Mouse (Mus musculus) gastrocnemius, postnatal 10 days (tissue): ENCODE results near the gene Gm36210. TPM values are rescaled to one million over a fixed set of nuclear protein-coding genes. Genes with fewer than 3 reads are reported as not detected.

Source experiments
- total RNA-seq, 2 experiments: library from RNA; stranded (reverse); gene quantifications; 2 replicates each; pipeline ENCODE4 v1.2.3; 2021

Gm36210 gene
- total RNA-seq, 2 experiments from 2014 or later = 0.19 TPM; not detected in 1

Other genes with a start within 250 kb of the Gm36210 start
- gene Ppp6r1, start 247.5 kb downstream of the Gm36210 start, total RNA-seq = 10 to 100 TPM; 53.0 to 58.1 TPM
- 10 to 100 TPM; 22.1 to 23.3 TPM for gene Hspbp1, start 221.4 kb downstream of the Gm36210 start, total RNA-seq
- gene Brsk1, start 215.9 kb downstream of the Gm36210 start, total RNA-seq = 1 to 10 TPM; 3.3 to 4.6 TPM
- gene Tmem150b, start 181.3 kb downstream of the Gm36210 start, total RNA-seq = under 1 TPM in 1 of 2 experiments, not detected in 1; 0.27 TPM
- gene Kmt5c, start 166.4 kb downstream of the Gm36210 start, total RNA-seq = 10 to 100 TPM; 20.6 to 34.1 TPM
- gene Cox6b2, start 153.4 kb downstream of the Gm36210 start, total RNA-seq = 1 to 10 TPM; 4.3 to 5.4 TPM
- gene Fam71e2, start 135.2 kb downstream of the Gm36210 start, total RNA-seq = not detected
- under 1 TPM; 0.20 to 0.31 TPM for gene Il11, start 123.7 kb downstream of the Gm36210 start, total RNA-seq
- not detected for gene Tmem190, start 123.6 kb downstream of the Gm36210 start, total RNA-seq
- gene Tmem238, start 116.9 kb downstream of the Gm36210 start, total RNA-seq = 1 to 10 TPM; 3.5 to 6.3 TPM
- 100 to 1,000 TPM; 796 to 873 TPM for gene Rpl28, start 113.6 kb downstream of the Gm36210 start, total RNA-seq
- 100 to 1,000 TPM in 1 of 2 experiments, 10 to 100 TPM in 1; 91.1 to 107 TPM for gene Ube2s, start 93.9 kb downstream of the Gm36210 start, total RNA-seq
- under 1 TPM; 0.12 to 0.18 TPM for gene Shisa7, start 61.8 kb downstream of the Gm36210 start, total RNA-seq
- 1 to 10 TPM; 1.9 to 4.3 TPM for gene Isoc2b, start 36.3 kb downstream of the Gm36210 start, total RNA-seq
- gene Isoc2a, start 29.4 kb downstream of the Gm36210 start, total RNA-seq = 10 to 100 TPM; 13.3 to 14.3 TPM
- gene Zfp628, start 8.7 kb upstream of the Gm36210 start, total RNA-seq = 10 to 100 TPM in 1 of 2 experiments, 1 to 10 TPM in 1; 9.9 to 10.5 TPM
- gene Nat14, start 15.5 kb upstream of the Gm36210 start, total RNA-seq = 1 to 10 TPM; 1.9 to 4.4 TPM
- 10 to 100 TPM; 43.3 to 55.0 TPM for gene Ssc5d, start 19.3 kb upstream of the Gm36210 start, total RNA-seq
- gene Sbk2, start 57.9 kb upstream of the Gm36210 start, total RNA-seq = 10 to 100 TPM; 31.0 to 46.5 TPM
- under 1 TPM in 1 of 2 experiments, not detected in 1; 0.28 TPM for gene Sbk3, start 64.7 kb upstream of the Gm36210 start, total RNA-seq
- gene Zfp579, start 89.6 kb upstream of the Gm36210 start, total RNA-seq = 10 to 100 TPM; 15.2 to 18.2 TPM
- gene Zfp524, start 107.9 kb upstream of the Gm36210 start, total RNA-seq = 1 to 10 TPM; 6.9 to 8.0 TPM
- 10 to 100 TPM; 16.4 to 20.0 TPM for gene Fiz1, start 108.2 kb upstream of the Gm36210 start, total RNA-seq
- gene Gm44973, start 109.0 kb upstream of the Gm36210 start, total RNA-seq = not detected
- 10 to 100 TPM; 16.8 to 21.0 TPM for gene Zfp865, start 113.9 kb upstream of the Gm36210 start, total RNA-seq
- 1 to 10 TPM in 1 of 2 experiments, under 1 TPM in 1; 0.35 to 1.4 TPM for gene Ccdc106, start 114.0 kb upstream of the Gm36210 start, total RNA-seq
- gene 4632433K11Rik, start 127.6 kb upstream of the Gm36210 start, total RNA-seq = under 1 TPM in 1 of 2 experiments, not detected in 1; 0.49 TPM
- 1 to 10 TPM; 4.9 to 6.0 TPM for gene Zfp784, start 131.9 kb upstream of the Gm36210 start, total RNA-seq
- 1 to 10 TPM; 7.3 to 10.0 TPM for gene Zfp580, start 145.0 kb upstream of the Gm36210 start, total RNA-seq
- 10 to 100 TPM; 70.2 to 94.0 TPM for gene U2af2, start 155.6 kb upstream of the Gm36210 start, total RNA-seq
- 100 to 1,000 TPM in 1 of 2 experiments, 10 to 100 TPM in 1; 96.7 to 110 TPM for gene Epn1, start 173.7 kb upstream of the Gm36210 start, total RNA-seq
- gene Rfpl4, start 210.4 kb upstream of the Gm36210 start, total RNA-seq = not detected
- gene Rasl2-9, start 219.4 kb upstream of the Gm36210 start, total RNA-seq = 1 to 10 TPM; 2.4 to 2.6 TPM
- gene Vmn1r55, start 243.2 kb upstream of the Gm36210 start, total RNA-seq = not detected